ENCODE assay signal across 10 mouse cellular contexts in the genomic region with DNA sequence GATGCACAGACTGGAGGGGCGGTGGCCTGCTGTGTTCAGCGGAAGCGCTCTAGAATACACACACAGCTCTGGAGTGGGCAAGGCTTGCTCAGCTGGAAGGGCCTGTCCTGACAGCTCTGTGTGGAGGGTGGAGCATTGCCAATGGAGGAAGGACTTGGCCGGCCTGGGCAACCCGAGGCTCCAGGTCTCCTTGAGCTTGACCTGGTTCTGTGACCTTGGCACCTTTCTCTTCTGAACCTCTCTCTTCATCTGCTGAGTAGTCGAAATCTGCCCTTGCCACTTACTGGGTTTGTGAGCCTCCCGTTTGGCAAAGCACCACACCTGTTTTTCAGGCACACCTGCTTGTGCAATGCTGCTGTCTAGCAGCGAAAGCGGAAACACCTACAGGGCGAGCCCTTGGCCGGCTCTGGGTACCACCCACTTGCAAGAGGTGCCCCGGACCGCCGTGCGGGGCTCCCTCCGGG. TPM values are rescaled to one million over a fixed set of nuclear protein-coding genes. Genes with fewer than 3 reads are reported as not detected.
DNase-seq lines count a peak whose midpoint lies in the region; ATAC-seq and TF ChIP-seq lines count a peak whose summit lies in the region.
"Had no signal": no experiment of that assay in that cellular context is flagged by ENCODE, and none has a peak within 500 bp of the region (broad histone marks: within the 10 kb centered on the region; RNA-seq: fewer than 3 reads in every experiment).

Gene Ttc22 (plus strand): TSS at position 403 of the 464 bp plus-strand sequence.

- no peak for TF ChIP-seq CTCF in gastrocnemius, adult 2 months (IDR thresholded peaks at IDR 0.05)

- intact Hi-C loops in gastrocnemius, adult 2 months (cut with DNase I), result no loop called here
- intact Hi-C loops in gastrocnemius, postnatal 36 days (cut with DNase I), result no loop called here

- no peak within 1 kb of the TSS for H3K4me3 ChIP-seq in gastrocnemius, adult 2 months
- peak within 1 kb of the TSS; percentile 53 to 57 for H3K4me3 ChIP-seq in ES-E14 (ENCODE audit: insufficient read depth in 1 of 2, low read depth in 1 of 2, low read length in 2 of 2, poor library complexity in 1 of 2, severe bottlenecking in 1 of 2)

- peak; percentile 51 for DNase-seq in gastrocnemius, adult 2 months
- DNase-seq in gastrocnemius, postnatal 36 days, result no peak
- no peak for DNase-seq in ES-E14 (ENCODE audit: low read depth, low spot score)
- DNase-seq in kidney, adult 18-20 months, result peak; percentile 77
- peak; percentile 62 for DNase-seq in lung, postnatal 10 days
- no peak for DNase-seq in Muller cell, postnatal 12 days (ENCODE audit: inconsistent ontology term)
- no peak for DNase-seq in right cerebral cortex, adult 18-20 months
- DNase-seq: cerebellum, adult 9-10 months had no signal

- ATAC-seq in granulocyte monocyte progenitor cell, adult 5-6 weeks (replicated peaks; ENCODE audit: poor library complexity, severe bottlenecking), result no peak

- H3K9ac ChIP-seq in ES-E14 (ENCODE audit: insufficient read depth, low read depth, low read length, poor library complexity, severe bottlenecking), result no peak within 1 kb of the TSS

- H3K36me3 ChIP-seq in ES-E14 (ENCODE audit: control insufficient read depth, insufficient read depth, low read length, poor library complexity, severe bottlenecking), result no peaks in the 10 kb centered on the region

- H3K9me3 ChIP-seq in ES-E14 (ENCODE audit: control insufficient read depth, insufficient read depth, low read depth, low read length), result no peaks in the 10 kb centered on the region

- H3K27ac ChIP-seq in gastrocnemius, adult 2 months, result no peak within 1 kb of the TSS
- no peak within 1 kb of the TSS for H3K27ac ChIP-seq in ES-E14 (ENCODE audit: insufficient read depth, low read depth, low read length, poor library complexity, severe bottlenecking)

- H3K4me1 ChIP-seq in ES-E14 (ENCODE audit: control insufficient read depth in 2 of 2, insufficient read depth in 2 of 2, low read length in 2 of 2, poor library complexity in 1 of 2), result peaks cover 0 to 11% of the 10 kb centered on the region in 2 experiments; a peak in 2 of 4 replicates

- in situ Hi-C loops in ES-E14 (cut with MboI; ENCODE audit: low sequenced_read_pairs in 2 of 2, unreplicated experiment in 2 of 2), result no loop called here

TF ChIP-seq in ES-E14, 5 proteins besides CTCF, POLR2A, EP300 and RAD21:
- TF ChIP-seq HCFC1 (IDR thresholded peaks at IDR 0.05; ENCODE audit: borderline replicate concordance, insufficient read depth, low read length) (no peak), CHD2 (IDR thresholded peaks at IDR 0.05; ENCODE audit: low read depth, low read length) (no peak), ZNF384 (IDR thresholded peaks at IDR 0.05; ENCODE audit: low read depth, low read length) (no peak)

RNA-seq across cellular contexts. Expression of gene Ttc22, which starts in this region (rescaled TPM):
- not detected for total RNA-seq in gastrocnemius, adult 2 months (2021)
- total RNA-seq in gastrocnemius, postnatal 36 days (2021), result not detected
- 0.09 and 0.16 TPM in 2 replicates for total RNA-seq in ES-E14 (2012; rRNA removed)
- not detected in 2 replicates for total RNA-seq in granulocyte monocyte progenitor cell, adult 5-6 weeks (2014; fragmentation: Nextera tagmentation)
- not detected in 2 replicates for total RNA-seq in granulocyte monocyte progenitor cell, adult 5-6 weeks (2017)
- total RNA-seq: hematopoietic stem cell, adult 5-6 weeks had no signal

Comparison
In these comparisons a context has a peak if more than half of its experiments do, and no peak if none do; other contexts are left out.
1. Peak in DNase-seq in gastrocnemius, adult 2 months; RNA of the gene not detected or under 1 TPM.
2. DNase-seq: peak in kidney, adult 18-20 months (single experiment) and lung, postnatal 10 days (single experiment); none in gastrocnemius, postnatal 36 days (0 of 2), ES-E14 (single experiment), Muller cell, postnatal 12 days (single experiment) and right cerebral cortex, adult 18-20 months (single experiment).